Mouse (Mus musculus) lung, postnatal 14 days (tissue): ENCODE data around the gene Macrod2.

Experiments
- DNase-seq: peaks from one replicate; pipeline ENCODE4 v3.0.0; 2021

Gene Macrod2

DNA sequence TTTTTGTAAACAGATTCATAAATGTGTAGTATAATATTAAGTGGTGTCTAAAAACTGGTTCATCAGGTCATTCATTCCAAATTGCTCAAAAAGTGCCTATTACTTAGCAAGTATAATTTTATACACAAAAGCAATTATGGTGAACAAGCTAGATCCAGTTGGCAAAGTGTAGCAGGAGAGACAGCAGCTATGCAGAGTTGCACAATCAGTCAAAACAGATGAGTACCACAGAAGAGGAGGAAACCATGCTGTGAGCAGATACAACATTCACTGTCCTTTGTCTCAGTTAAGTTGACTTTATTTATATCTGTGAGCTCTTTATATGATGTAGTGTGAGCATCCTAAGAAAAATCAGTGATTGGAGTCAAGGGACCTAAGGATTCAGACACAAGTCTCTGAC is 2012.2 kb downstream of the Macrod2 start:
- no peak for DNase-seq

DNA sequence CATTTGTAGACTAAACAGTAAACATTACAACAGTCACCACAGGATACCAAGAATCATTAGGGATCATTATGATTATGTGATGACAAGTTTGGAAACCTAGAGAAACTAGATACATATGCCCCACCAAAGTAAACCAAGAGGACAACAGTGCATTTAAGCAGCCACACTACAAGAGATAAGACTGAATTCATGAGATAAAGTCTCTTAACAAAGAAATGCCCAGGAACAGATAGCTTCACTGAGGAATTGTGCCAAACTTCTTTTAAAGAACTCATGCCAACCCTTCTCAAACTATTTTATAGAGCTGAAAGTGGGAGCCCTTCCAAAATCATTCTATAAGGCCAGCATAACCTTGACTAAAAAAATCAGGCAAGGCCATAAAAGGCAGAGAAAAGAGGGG is 2015.0 kb downstream of the Macrod2 start:
- no peak for DNase-seq

DNA sequence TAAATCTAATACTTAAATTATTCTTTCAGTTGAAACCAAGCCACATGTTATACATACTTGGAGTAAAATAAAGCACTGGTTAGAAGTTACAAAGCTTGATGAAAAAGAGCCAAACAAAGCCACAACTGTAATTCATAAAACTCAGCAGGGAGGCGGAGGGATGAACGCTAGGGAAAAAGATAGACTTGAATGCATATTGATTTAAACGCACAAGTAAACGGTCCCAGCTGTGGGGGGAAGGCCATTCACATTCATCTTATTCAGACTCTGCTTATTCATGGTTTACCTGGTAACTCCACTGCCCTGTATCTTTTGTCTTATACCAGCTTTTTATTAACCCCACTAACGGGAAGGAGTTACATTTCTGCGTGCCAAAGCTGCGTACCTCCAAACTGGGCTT is 2038.0 kb downstream of the Macrod2 start:
- no peak for DNase-seq

DNA sequence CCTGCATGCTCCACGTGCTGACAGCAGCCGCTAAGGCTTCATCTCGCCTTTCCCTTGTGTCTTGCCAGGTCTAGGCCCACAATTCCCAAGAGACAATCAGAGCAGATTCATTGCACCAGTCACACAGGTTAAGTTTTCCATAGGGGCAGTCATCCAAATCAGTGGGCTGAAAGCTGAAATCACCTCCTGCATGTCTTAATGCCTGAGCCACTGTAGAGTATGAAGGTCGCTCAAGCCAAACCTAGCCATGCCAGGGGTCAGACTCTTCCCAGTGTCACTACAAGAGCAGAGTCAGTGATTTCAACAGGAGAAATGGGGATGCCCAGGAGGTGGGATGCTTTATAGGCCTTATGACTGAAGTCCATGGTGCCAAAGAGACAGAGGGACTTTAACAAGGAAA is 2039.6 kb downstream of the Macrod2 start:
- DNase-seq = no peak

DNA sequence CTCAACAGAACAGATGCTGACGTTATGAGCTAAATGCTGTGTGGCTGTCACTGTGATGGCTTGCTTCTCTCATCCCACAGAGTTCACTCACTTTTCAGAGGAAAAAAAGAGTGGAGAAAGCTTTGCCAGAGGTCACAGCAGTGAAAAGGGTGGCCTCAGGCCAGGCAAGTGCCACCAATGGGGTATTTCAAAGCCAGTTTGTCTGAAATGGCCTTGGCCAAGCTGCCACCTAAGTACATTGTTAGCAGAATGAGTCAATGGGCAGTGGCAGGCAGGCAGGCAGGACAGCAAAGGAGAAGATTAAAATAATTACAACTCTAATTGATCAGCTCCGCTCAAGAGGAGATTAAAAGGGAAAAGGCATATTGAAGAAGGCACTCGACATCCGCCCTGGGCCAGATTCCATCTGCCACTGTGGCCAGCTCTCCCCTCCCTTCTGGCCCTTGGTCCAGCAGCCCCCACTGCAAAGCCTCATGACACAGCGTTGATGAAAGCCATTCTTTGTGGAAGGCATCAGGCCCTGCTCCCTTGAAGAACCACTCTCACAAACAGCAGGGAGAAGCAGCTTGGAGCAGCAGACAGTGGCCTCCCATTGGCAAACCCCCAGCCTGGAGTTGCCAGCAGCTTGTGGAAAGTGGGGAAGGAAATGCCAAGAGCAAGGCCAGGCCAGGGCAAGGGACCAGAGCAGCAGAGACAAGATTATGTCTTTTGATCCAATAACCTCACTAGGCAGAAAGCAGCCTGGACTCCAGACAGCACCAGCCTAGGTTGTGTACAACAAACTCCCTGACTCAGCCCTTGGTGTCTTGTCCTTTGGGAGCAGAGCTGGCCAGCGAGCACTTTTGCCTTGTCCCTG is 2042.7 kb downstream of the Macrod2 start:
- peak; percentile 44 for DNase-seq
